Mouse (Mus musculus): Measurements from ENCODE around the gene Onecut1. TPM values are rescaled to one million over a fixed set of nuclear protein-coding genes. Genes with fewer than 3 reads are reported as not detected.

The Onecut1 gene
- 0.06 and 0.09 TPM in 2 replicates for polyA plus RNA-seq (2012; rRNA removed)

- no peaks in the 10 kb centered on the region for H3K4me1 ChIP-seq (ENCODE audit: control insufficient read depth, insufficient read depth, low read length)
- TF ChIP-seq POLR2A (IDR thresholded peaks at IDR 0.05; ENCODE audit: extremely low read depth, insufficient read depth, low read length) (no peak), CTCF (IDR thresholded peaks at IDR 0.05; ENCODE audit: extremely low read depth, insufficient read depth, low read length) (no peak)
- no peak within 1 kb of the TSS for H3K27ac ChIP-seq (ENCODE audit: insufficient read depth, low read length)
- peak within 1 kb of the TSS; percentile 4; the same call in 1 of the 2 replicates for H3K4me3 ChIP-seq (ENCODE audit: insufficient read depth, low read length)
These were observed at the start of gene Onecut1 for GRCm38 (mm10) chr9:74861561-74861980. Onecut1 (plus strand) TSS chr9:74861921.

GRCm38 (mm10) chr9:74819736-74820511, 41.8 kb upstream of the Onecut1 start:
- Histone ChIP-seq H3K4me3 (ENCODE audit: insufficient read depth, low read length) (no peak overlapping the region), H3K4me1 (ENCODE audit: control insufficient read depth, insufficient read depth, low read length) (no peaks in the 10 kb centered on the region), H3K27ac (ENCODE audit: insufficient read depth, low read length) (no peak overlapping the region)
- TF ChIP-seq POLR2A (IDR thresholded peaks at IDR 0.05; ENCODE audit: extremely low read depth, insufficient read depth, low read length) = no peak
- TF ChIP-seq CTCF (IDR thresholded peaks at IDR 0.05; ENCODE audit: extremely low read depth, insufficient read depth, low read length) = no peak

GRCm38 (mm10) chr9:74825102-74825501, 36.6 kb upstream of the Onecut1 start:
- Histone ChIP-seq H3K4me3 (ENCODE audit: insufficient read depth, low read length) (no peak overlapping the region), H3K27ac (ENCODE audit: insufficient read depth, low read length) (no peak overlapping the region), H3K4me1 (ENCODE audit: control insufficient read depth, insufficient read depth, low read length) (no peaks in the 10 kb centered on the region)
- TF ChIP-seq POLR2A (IDR thresholded peaks at IDR 0.05; ENCODE audit: extremely low read depth, insufficient read depth, low read length) (no peak), CTCF (IDR thresholded peaks at IDR 0.05; ENCODE audit: extremely low read depth, insufficient read depth, low read length) (no peak)

- TF ChIP-seq POLR2A (IDR thresholded peaks at IDR 0.05; ENCODE audit: extremely low read depth, insufficient read depth, low read length) (no peak), CTCF (IDR thresholded peaks at IDR 0.05; ENCODE audit: extremely low read depth, insufficient read depth, low read length) (no peak)
- H3K4me3 ChIP-seq (ENCODE audit: insufficient read depth, low read length) = no peak overlapping the region
- H3K4me1 ChIP-seq (ENCODE audit: control insufficient read depth, insufficient read depth, low read length) = no peaks in the 10 kb centered on the region
- no peak overlapping the region for H3K27ac ChIP-seq (ENCODE audit: insufficient read depth, low read length)
These were observed 32.5 kb upstream of the Onecut1 start for GRCm38 (mm10) chr9:74829206-74829605.

GRCm38 (mm10) chr9:74842890-74843289, 18.8 kb upstream of the Onecut1 start:
- H3K27ac ChIP-seq (ENCODE audit: insufficient read depth, low read length) = no peak overlapping the region
- no peak for TF ChIP-seq CTCF (IDR thresholded peaks at IDR 0.05; ENCODE audit: extremely low read depth, insufficient read depth, low read length)
- TF ChIP-seq POLR2A (IDR thresholded peaks at IDR 0.05; ENCODE audit: extremely low read depth, insufficient read depth, low read length) = no peak
- no peak overlapping the region for H3K4me3 ChIP-seq (ENCODE audit: insufficient read depth, low read length)
- H3K4me1 ChIP-seq (ENCODE audit: control insufficient read depth, insufficient read depth, low read length) = no peaks in the 10 kb centered on the region

- Histone ChIP-seq H3K27ac (ENCODE audit: insufficient read depth, low read length) (no peak overlapping the region), H3K4me3 (ENCODE audit: insufficient read depth, low read length) (no peak overlapping the region), H3K4me1 (ENCODE audit: control insufficient read depth, insufficient read depth, low read length) (no peaks in the 10 kb centered on the region)
- TF ChIP-seq POLR2A (IDR thresholded peaks at IDR 0.05; ENCODE audit: extremely low read depth, insufficient read depth, low read length) = no peak
- TF ChIP-seq CTCF (IDR thresholded peaks at IDR 0.05; ENCODE audit: extremely low read depth, insufficient read depth, low read length) = no peak
These were observed 14.6 kb upstream of the Onecut1 start for GRCm38 (mm10) chr9:74846867-74847830.

GRCm38 (mm10) chr9:74848411-74849194, 13.1 kb upstream of the Onecut1 start:
- Histone ChIP-seq H3K4me1 (ENCODE audit: control insufficient read depth, insufficient read depth, low read length) (no peaks in the 10 kb centered on the region), H3K27ac (ENCODE audit: insufficient read depth, low read length) (no peak overlapping the region), H3K4me3 (ENCODE audit: insufficient read depth, low read length) (no peak overlapping the region)
- TF ChIP-seq CTCF (IDR thresholded peaks at IDR 0.05; ENCODE audit: extremely low read depth, insufficient read depth, low read length) (no peak), POLR2A (IDR thresholded peaks at IDR 0.05; ENCODE audit: extremely low read depth, insufficient read depth, low read length) (no peak)

- TF ChIP-seq CTCF (IDR thresholded peaks at IDR 0.05; ENCODE audit: extremely low read depth, insufficient read depth, low read length) = no peak
- TF ChIP-seq POLR2A (IDR thresholded peaks at IDR 0.05; ENCODE audit: extremely low read depth, insufficient read depth, low read length) = no peak
- Histone ChIP-seq H3K4me3 (ENCODE audit: insufficient read depth, low read length) (no peak overlapping the region), H3K4me1 (ENCODE audit: control insufficient read depth, insufficient read depth, low read length) (no peaks in the 10 kb centered on the region), H3K27ac (ENCODE audit: insufficient read depth, low read length) (no peak overlapping the region)
These were observed 12.3 kb upstream of the Onecut1 start for GRCm38 (mm10) chr9:74849195-74849978.

Measured in cortical plate, adult 2 months (tissue).